Mouse (Mus musculus): ENCODE measurements around the gene Lsamp.

The Lsamp gene

GRCm38 (mm10) chr16:40234151-40234895 is 250.2 kb downstream of the Lsamp start:
- intact Hi-C loops (cut with DNase I) = no loop called here

- intact Hi-C loops (cut with DNase I) = no loop called here
Measured at GRCm38 (mm10) chr16:40271859-40272258, 287.7 kb downstream of the Lsamp start.

GRCm38 (mm10) chr16:40290132-40290531 is 306.0 kb downstream of the Lsamp start:
- intact Hi-C loops (cut with DNase I) = no loop called here

GRCm38 (mm10) chr16:40294296-40294882 is 310.2 kb downstream of the Lsamp start:
- intact Hi-C loops (cut with DNase I) = no loop called here

GRCm38 (mm10) chr16:40295240-40295639 is 311.1 kb downstream of the Lsamp start:
- intact Hi-C loops (cut with DNase I) = no loop called here

GRCm38 (mm10) chr16:40307666-40308065 is 323.5 kb downstream of the Lsamp start:
- intact Hi-C loops (cut with DNase I) = no loop called here

- intact Hi-C loops (cut with DNase I) = no loop called here
Measured at GRCm38 (mm10) chr16:40316199-40316598, 332.0 kb downstream of the Lsamp start.

GRCm38 (mm10) chr16:40324811-40325210 is 340.6 kb downstream of the Lsamp start:
- intact Hi-C loops (cut with DNase I) = no loop called here

- intact Hi-C loops (cut with DNase I) = no loop called here
Measured at GRCm38 (mm10) chr16:40328249-40328820, 344.2 kb downstream of the Lsamp start.

GRCm38 (mm10) chr16:40369677-40370076 is 385.5 kb downstream of the Lsamp start:
- intact Hi-C loops (cut with DNase I) = no loop called here

- intact Hi-C loops (cut with DNase I) = no loop called here
Measured at GRCm38 (mm10) chr16:40371291-40371690, 387.1 kb downstream of the Lsamp start.

GRCm38 (mm10) chr16:40375314-40375713 is 391.2 kb downstream of the Lsamp start:
- intact Hi-C loops (cut with DNase I) = no loop called here

- intact Hi-C loops (cut with DNase I) = no loop called here
Measured at GRCm38 (mm10) chr16:40377129-40377799, 393.1 kb downstream of the Lsamp start.

GRCm38 (mm10) chr16:40392106-40392505 is 407.9 kb downstream of the Lsamp start:
- intact Hi-C loops (cut with DNase I) = no loop called here

- intact Hi-C loops (cut with DNase I) = no loop called here
Measured at GRCm38 (mm10) chr16:40399531-40399930, 415.4 kb downstream of the Lsamp start.

GRCm38 (mm10) chr16:40434280-40434679 is 450.1 kb downstream of the Lsamp start:
- intact Hi-C loops (cut with DNase I) = no loop called here

- intact Hi-C loops (cut with DNase I) = no loop called here
Measured at GRCm38 (mm10) chr16:40436415-40436814, 452.3 kb downstream of the Lsamp start.

GRCm38 (mm10) chr16:40437879-40438278 is 453.7 kb downstream of the Lsamp start:
- intact Hi-C loops (cut with DNase I) = no loop called here

- intact Hi-C loops (cut with DNase I) = no loop called here
Measured at GRCm38 (mm10) chr16:40438876-40439275, 454.7 kb downstream of the Lsamp start.

GRCm38 (mm10) chr16:40446587-40446986 is 462.4 kb downstream of the Lsamp start:
- intact Hi-C loops (cut with DNase I) = no loop called here

- intact Hi-C loops (cut with DNase I) = loop anchor here (1.0 kb wide), 1 partner anchor 33 kb away; no protein-coding TSS in a partner anchor
Measured at GRCm38 (mm10) chr16:40463411-40464058, 479.4 kb downstream of the Lsamp start.

Measured in adrenal gland (tissue).